9 mouse cellular contexts compared by ENCODE assay signal in the genomic region with DNA sequence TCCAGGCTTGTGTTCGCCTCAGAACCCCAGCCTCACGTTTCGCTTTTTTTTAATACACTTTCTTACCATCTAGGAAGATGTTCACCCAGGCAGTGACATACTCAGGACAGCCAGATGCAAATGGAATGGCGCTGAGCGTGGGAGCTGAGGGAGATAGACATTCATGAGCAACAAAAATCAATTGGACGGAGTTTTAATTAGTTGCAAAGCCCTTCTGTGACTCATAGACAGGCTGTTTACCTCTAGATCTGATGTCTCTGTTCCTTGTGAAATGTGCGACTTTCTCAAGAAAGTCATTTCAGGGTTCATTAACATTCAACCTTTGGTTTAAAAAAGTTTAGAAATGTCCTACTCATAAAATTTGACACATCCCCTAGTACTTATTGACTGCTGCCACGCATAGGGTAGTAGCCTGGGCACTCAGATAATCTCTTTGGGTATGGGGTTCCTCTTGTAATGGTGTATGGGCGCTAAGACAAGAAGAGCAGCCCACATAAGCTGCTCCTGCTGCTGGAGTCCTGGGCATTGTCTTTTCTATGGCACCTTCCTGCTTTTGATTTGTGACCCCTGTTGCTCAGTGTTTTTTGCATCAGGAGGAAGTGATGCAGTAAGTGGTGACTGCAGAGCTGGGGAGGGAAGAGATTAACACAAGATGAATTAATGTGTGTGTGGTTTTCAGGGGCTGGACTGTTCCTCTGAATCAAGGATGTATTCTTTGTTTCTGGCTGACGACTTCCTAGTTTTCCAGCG. TPM values are rescaled to one million over a fixed set of nuclear protein-coding genes. Genes with fewer than 3 reads are reported as not detected.
DNase-seq lines count a peak whose midpoint lies in the region; ATAC-seq lines count a peak whose summit lies in the region.
"Had no signal": no experiment of that assay in that cellular context is flagged by ENCODE, and none has a peak within 500 bp of the region (broad histone marks: within the 10 kb centered on the region; RNA-seq: fewer than 3 reads in every experiment).

No protein-coding gene starts in this region.

- no peak overlapping the region; the same call in 1 of the 2 replicates for H3K9ac ChIP-seq in hindbrain, embryonic 14.5 days
- no peak overlapping the region for H3K9ac ChIP-seq in hindbrain, embryonic 11.5 days (ENCODE audit: low read depth, low read length)
- no peak overlapping the region for H3K9ac ChIP-seq in kidney, embryonic 14.5 days (ENCODE audit: low read depth, low read length)
- no peak overlapping the region for H3K9ac ChIP-seq in midbrain, embryonic 13.5 days (replicated peaks)

- H3K27me3 ChIP-seq in hindbrain, embryonic 14.5 days (ENCODE audit: control insufficient read depth, insufficient read depth, low read length): no peaks in the 10 kb centered on the region
- no peaks in the 10 kb centered on the region for H3K27me3 ChIP-seq in hindbrain, embryonic 11.5 days (ENCODE audit: control insufficient read depth, insufficient read depth, low read length)
- no peaks in the 10 kb centered on the region for H3K27me3 ChIP-seq in kidney, embryonic 14.5 days (ENCODE audit: control insufficient read depth, insufficient read depth, low read length)
- H3K27me3 ChIP-seq in midbrain, embryonic 13.5 days: no peaks in the 10 kb centered on the region

- no peak for ATAC-seq in hindbrain, embryonic 14.5 days (ENCODE audit: low FRiP score)
- no peak for ATAC-seq in hindbrain, embryonic 11.5 days (ENCODE audit: low FRiP score)
- ATAC-seq in kidney, embryonic 14.5 days (ENCODE audit: low FRiP score, low TSS enrichment): peak; percentile 40
- peak; percentile 32; the same call in 1 of the 2 replicates for ATAC-seq in midbrain, embryonic 13.5 days

- no peak for DNase-seq in hindbrain, embryonic 14.5 days (ENCODE audit: low spot score)
- DNase-seq in hindbrain, embryonic 11.5 days (ENCODE audit: low spot score): no peak
- peak; percentile 9 for DNase-seq in R1 (ENCODE audit: low read depth, low spot score)
- no peak for DNase-seq in cerebellum, postnatal 10 days
- DNase-seq in cerebellum, postnatal 14 days: no peak
- no peak for DNase-seq in adrenal gland, postnatal 36 days

- no peak overlapping the region for H3K4me3 ChIP-seq in hindbrain, embryonic 14.5 days (replicated peaks; ENCODE audit: low read length)
- no peak overlapping the region for H3K4me3 ChIP-seq in hindbrain, embryonic 11.5 days (ENCODE audit: low read depth, low read length)
- H3K4me3 ChIP-seq in kidney, embryonic 14.5 days (ENCODE audit: low read length): no peak overlapping the region
- H3K4me3 ChIP-seq in midbrain, embryonic 13.5 days (replicated peaks): no peak overlapping the region

- H3K27ac ChIP-seq in hindbrain, embryonic 14.5 days: peak overlapping the region; percentile 17; the same call in 1 of the 2 replicates
- H3K27ac ChIP-seq in hindbrain, embryonic 11.5 days (ENCODE audit: low read depth, low read length): no peak overlapping the region
- peak overlapping the region; percentile 71; the same call in 1 of the 2 replicates for H3K27ac ChIP-seq in kidney, embryonic 14.5 days (ENCODE audit: low read depth, low read length)
- no peak overlapping the region for H3K27ac ChIP-seq in midbrain, embryonic 13.5 days
- H3K27ac ChIP-seq: liver, embryonic 14.5 days had no signal

- no peaks in the 10 kb centered on the region for H3K36me3 ChIP-seq in hindbrain, embryonic 14.5 days (replicated peaks; ENCODE audit: control insufficient read depth, insufficient read depth)
- no peaks in the 10 kb centered on the region for H3K36me3 ChIP-seq in hindbrain, embryonic 11.5 days (ENCODE audit: control insufficient read depth, insufficient read depth, low read length)
- no peaks in the 10 kb centered on the region for H3K36me3 ChIP-seq in kidney, embryonic 14.5 days (ENCODE audit: control insufficient read depth, insufficient read depth, low read length)
- no peaks in the 10 kb centered on the region for H3K36me3 ChIP-seq in midbrain, embryonic 13.5 days

- H3K9me3 ChIP-seq in hindbrain, embryonic 14.5 days (ENCODE audit: control insufficient read depth, low read length): no peaks in the 10 kb centered on the region
- no peaks in the 10 kb centered on the region for H3K9me3 ChIP-seq in hindbrain, embryonic 11.5 days (ENCODE audit: control insufficient read depth, low read length)
- H3K9me3 ChIP-seq in kidney, embryonic 14.5 days (ENCODE audit: control insufficient read depth, low read length): no peaks in the 10 kb centered on the region
- H3K9me3 ChIP-seq in midbrain, embryonic 13.5 days: no peaks in the 10 kb centered on the region

- peaks cover 8% of the 10 kb centered on the region for H3K4me1 ChIP-seq in hindbrain, embryonic 14.5 days (replicated peaks; ENCODE audit: control insufficient read depth, insufficient read depth, low read length)
- H3K4me1 ChIP-seq in hindbrain, embryonic 11.5 days (replicated peaks; ENCODE audit: control insufficient read depth, insufficient read depth, low read length): 0 out of 2 replicates have a peak, but pooled peaks cover 2% of the 10 kb centered on the region
- peaks cover 32% of the 10 kb centered on the region; the same call in 1 of the 2 replicates for H3K4me1 ChIP-seq in kidney, embryonic 14.5 days (ENCODE audit: control insufficient read depth, insufficient read depth, low read length)
- H3K4me1 ChIP-seq in midbrain, embryonic 13.5 days (replicated peaks): peaks cover 22% of the 10 kb centered on the region

- H3K4me2 ChIP-seq in hindbrain, embryonic 14.5 days (replicated peaks): no peak overlapping the region
- H3K4me2 ChIP-seq in hindbrain, embryonic 11.5 days (replicated peaks; ENCODE audit: low read depth, low read length): no peak overlapping the region
- no peak overlapping the region for H3K4me2 ChIP-seq in kidney, embryonic 14.5 days (replicated peaks; ENCODE audit: low read depth, low read length)
- no peak overlapping the region; the same call in 1 of the 2 replicates for H3K4me2 ChIP-seq in midbrain, embryonic 13.5 days (replicated peaks)

- WGBS in hindbrain, embryonic 14.5 days: 43% methylated on average over 11 of the region's 11 CpGs
- WGBS in hindbrain, embryonic 11.5 days: 57% methylated on average over 11 of the region's 11 CpGs
- WGBS in kidney, embryonic 14.5 days: 41% methylated on average over 11 of the region's 11 CpGs
- WGBS in midbrain, embryonic 13.5 days: 26% methylated on average over 11 of the region's 11 CpGs

RNA-seq across cellular contexts. Expression of gene Crim1, which starts 46.8 kb away (rescaled TPM):
- 17.2 and 18.7 TPM in 2 replicates for polyA plus RNA-seq in hindbrain, embryonic 14.5 days (2014; fragmentation: Nextera tagmentation; extraction: Ambion mirVana)
- polyA plus RNA-seq in hindbrain, embryonic 11.5 days (2014; fragmentation: Nextera tagmentation; extraction: Ambion mirVana): 5.8 TPM in 2 replicates
- polyA plus RNA-seq in kidney, embryonic 14.5 days (2014; fragmentation: Nextera tagmentation; extraction: Ambion mirVana): 6.1 and 9.4 TPM in 2 replicates
- 5.4 and 6.4 TPM in 2 replicates for polyA plus RNA-seq in midbrain, embryonic 13.5 days (2015; fragmentation: Nextera tagmentation; extraction: Ambion mirVana)
- 10 to 100 TPM; 35.0 to 37.0 TPM for total RNA-seq in adrenal gland, postnatal 36 days (2021)

Comparison
In these comparisons a context has a peak if more than half of its experiments do, and no peak if none do; other contexts are left out.
1. H3K27ac ChIP-seq: peak in hindbrain, embryonic 14.5 days (single experiment) and kidney, embryonic 14.5 days (single experiment); none in hindbrain, embryonic 11.5 days (single experiment) and midbrain, embryonic 13.5 days (single experiment).
2. ATAC-seq: peak in kidney, embryonic 14.5 days (single experiment) and midbrain, embryonic 13.5 days (single experiment); none in hindbrain, embryonic 14.5 days (single experiment) and hindbrain, embryonic 11.5 days (single experiment).